Mouse (Mus musculus) heart, postnatal 0 days (tissue): Measurements from ENCODE around the gene Fbxl4. TPM values are rescaled to one million over a fixed set of nuclear protein-coding genes. Genes with fewer than 3 reads are reported as not detected.

Experiments
- ATAC-seq: fragments of 200-750 bp; cut with Nextera tagmentation; 2 replicates; pipeline ENCODE4 v1.8.0; 2017; ENCODE audit warnings: low read depth, moderate number of reproducible peaks, moderate library complexity; ENCODE audit not compliant: insufficient read depth
- DNase-seq: peaks from one replicate; pipeline ENCODE4 v3.0.0-alpha.2; 2016; ENCODE audit warnings: low spot score
- H3K27ac ChIP-seq: fragments of 300-500 bp; sonication (generic); 2 replicates; pipeline ENCODE4 v1.5.1; 2014; ENCODE audit warnings: low read depth, mild to moderate bottlenecking
- H3K27me3 ChIP-seq: fragments of 300-500 bp; sonication (generic); 2 replicates; pipeline ENCODE4 v1.6.1; 2014; ENCODE audit warnings: low read length, mixed read lengths; ENCODE audit not compliant: control insufficient read depth, insufficient read depth
- H3K36me3 ChIP-seq: fragments of 300-500 bp; sonication (generic); replicated peaks from 2 replicates; pipeline ENCODE4 v1.6.1; 2014; ENCODE audit warnings: low read length, mixed read lengths; ENCODE audit not compliant: control insufficient read depth, insufficient read depth
- H3K4me1 ChIP-seq: fragments of 300-500 bp; sonication (generic); 2 replicates; pipeline ENCODE4 v1.6.1; 2014; ENCODE audit warnings: antibody characterized with exemption; ENCODE audit not compliant: control insufficient read depth, insufficient read depth
- H3K4me2 ChIP-seq: fragments of 300-500 bp; sonication (generic); 2 replicates; pipeline ENCODE4 v1.6.1; 2014; ENCODE audit warnings: low read depth, mild to moderate bottlenecking, low read length, moderate library complexity
- H3K4me3 ChIP-seq: fragments of 300-500 bp; sonication (generic); 2 replicates; pipeline ENCODE4 v1.5.1; 2014; ENCODE audit warnings: low read depth, low read length
- H3K9ac ChIP-seq: fragments of 300-500 bp; sonication (generic); replicated peaks from 2 replicates; pipeline ENCODE4 v1.6.1; 2014; ENCODE audit warnings: low read depth, low read length, mixed read lengths
- H3K9me3 ChIP-seq: fragments of 300-500 bp; sonication (generic); replicated peaks from 2 replicates; pipeline ENCODE4 v1.6.1; 2016; ENCODE audit warnings: low read length; ENCODE audit not compliant: control insufficient read depth
- CTCF ChIP-seq: IDR thresholded peaks from 2 replicates; pipeline ENCODE4 v1.5.1; 2016; ENCODE audit warnings: antibody characterized with exemption, control low read depth, low read depth
- EP300 ChIP-seq: IDR thresholded peaks from 2 replicates; pipeline ENCODE4 v1.6.1; 2016; ENCODE audit warnings: antibody characterized with exemption, low read depth
- WGBS: fragments of 180-500 bp; shearing (Covaris S2); extraction: QIAGEN DNeasy Blood & Tissue Kit; methylation state at CpG from one replicate; pipeline ENCODE4 v1.1.7; 2014; 5-methylcytosine and 5-hydroxymethylcytosine counted together
- polyA plus RNA-seq: library from polyadenylated mRNA; unstranded; fragments of >200 nt; fragmentation: Nextera tagmentation; extraction: Ambion mirVana; gene quantifications from 2 replicates; pipeline ENCODE4 v1.2.1, GENCODE M21; 2015
- total RNA-seq: library from RNA; depleted of rRNA; stranded (reverse); fragments of >200 nt; gene quantifications from 2 replicates; pipeline ENCODE4 v1.2.3, GENCODE M21; 2014; ENCODE audit warnings: low replicate concordance

Gene Fbxl4
- total and polyA plus RNA-seq, 2 experiments from 2014 or later, result 13.2 to 26.2 TPM

- Histone ChIP-seq H3K4me3 (peak overlapping the region; percentile 17), H3K9me3 (no peaks in the 10 kb centered on the region), H3K4me1 (no peaks in the 10 kb centered on the region), H3K27me3 (peaks cover 87% of the 10 kb centered on the region), H3K36me3 (no peaks in the 10 kb centered on the region), H3K27ac (no peak overlapping the region), H3K4me2 (peak overlapping the region; percentile 45), H3K9ac (no peak overlapping the region)
- ATAC-seq, result no peak
- no peak for DNase-seq
- TF ChIP-seq CTCF, result no peak
- no peak for TF ChIP-seq EP300
- 2% methylated on average over 22 of the region's 28 CpGs for WGBS
Measured at GRCm38 (mm10) chr4:22477711-22478230, 120.4 kb downstream of the Fbxl4 start.

GRCm38 (mm10) chr4:22478488-22479367 is 121.4 kb downstream of the Fbxl4 start:
- H3K36me3 ChIP-seq, result no peaks in the 10 kb centered on the region
- DNase-seq (no peak), ATAC-seq (no peak)
- TF ChIP-seq CTCF (no peak), EP300 (no peak)
- no peak overlapping the region for H3K4me3 ChIP-seq
- H3K27me3 ChIP-seq, result peaks cover 97% of the 10 kb centered on the region
- 4% methylated on average over 30 of the region's 30 CpGs for WGBS
- no peak overlapping the region for H3K4me2 ChIP-seq
- H3K9ac ChIP-seq, result no peak overlapping the region
- H3K9me3 ChIP-seq, result no peaks in the 10 kb centered on the region
- H3K4me1 ChIP-seq, result no peaks in the 10 kb centered on the region
- no peak overlapping the region for H3K27ac ChIP-seq

DNA sequence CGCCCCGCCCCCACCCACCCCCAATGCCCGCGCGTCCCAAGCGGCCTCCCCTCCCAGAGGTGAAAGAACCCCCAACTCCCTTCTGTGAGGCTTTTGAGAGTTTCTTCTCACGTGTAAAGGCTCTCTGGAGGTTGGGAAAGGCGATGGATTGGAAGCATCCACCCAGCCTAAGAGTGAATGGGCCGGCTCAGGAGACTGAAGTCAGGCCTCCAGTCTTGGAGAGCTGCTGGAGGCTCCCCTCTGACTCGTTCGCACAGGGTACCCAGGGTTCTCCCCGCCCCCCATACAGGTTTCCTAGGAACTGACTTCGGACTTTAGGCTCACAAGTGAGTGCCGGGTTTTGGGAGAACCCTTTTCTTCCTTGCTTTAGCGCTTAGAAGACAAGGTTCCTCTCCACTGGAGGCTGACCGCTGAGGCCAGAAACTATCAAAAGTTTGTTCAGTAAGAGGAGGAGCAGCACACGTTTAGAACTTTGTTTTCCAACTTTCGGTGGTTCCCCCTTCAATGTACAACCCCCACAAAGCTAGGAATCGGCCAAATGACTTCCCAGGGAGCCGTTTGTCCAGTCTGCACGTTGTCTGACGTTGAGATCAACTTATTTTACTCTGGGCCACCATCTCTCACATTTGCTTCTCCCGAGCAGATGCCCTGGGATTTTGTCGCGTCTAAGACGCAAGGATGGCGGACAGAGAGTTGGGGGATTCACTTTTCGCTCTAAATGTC is 122.2 kb downstream of the Fbxl4 start:
- H3K36me3 ChIP-seq, result no peaks in the 10 kb centered on the region
- WGBS, result 3% methylated on average over 28 of the region's 28 CpGs
- TF ChIP-seq EP300 (no peak), CTCF (no peak)
- peaks cover 100% of the 10 kb centered on the region for H3K27me3 ChIP-seq
- H3K4me2 ChIP-seq, result no peak overlapping the region
- no peak overlapping the region for H3K4me3 ChIP-seq
- DNase-seq (no peak), ATAC-seq (no peak)
- no peak overlapping the region for H3K27ac ChIP-seq
- H3K4me1 ChIP-seq, result no peaks in the 10 kb centered on the region
- no peaks in the 10 kb centered on the region for H3K9me3 ChIP-seq
- no peak overlapping the region for H3K9ac ChIP-seq

DNA sequence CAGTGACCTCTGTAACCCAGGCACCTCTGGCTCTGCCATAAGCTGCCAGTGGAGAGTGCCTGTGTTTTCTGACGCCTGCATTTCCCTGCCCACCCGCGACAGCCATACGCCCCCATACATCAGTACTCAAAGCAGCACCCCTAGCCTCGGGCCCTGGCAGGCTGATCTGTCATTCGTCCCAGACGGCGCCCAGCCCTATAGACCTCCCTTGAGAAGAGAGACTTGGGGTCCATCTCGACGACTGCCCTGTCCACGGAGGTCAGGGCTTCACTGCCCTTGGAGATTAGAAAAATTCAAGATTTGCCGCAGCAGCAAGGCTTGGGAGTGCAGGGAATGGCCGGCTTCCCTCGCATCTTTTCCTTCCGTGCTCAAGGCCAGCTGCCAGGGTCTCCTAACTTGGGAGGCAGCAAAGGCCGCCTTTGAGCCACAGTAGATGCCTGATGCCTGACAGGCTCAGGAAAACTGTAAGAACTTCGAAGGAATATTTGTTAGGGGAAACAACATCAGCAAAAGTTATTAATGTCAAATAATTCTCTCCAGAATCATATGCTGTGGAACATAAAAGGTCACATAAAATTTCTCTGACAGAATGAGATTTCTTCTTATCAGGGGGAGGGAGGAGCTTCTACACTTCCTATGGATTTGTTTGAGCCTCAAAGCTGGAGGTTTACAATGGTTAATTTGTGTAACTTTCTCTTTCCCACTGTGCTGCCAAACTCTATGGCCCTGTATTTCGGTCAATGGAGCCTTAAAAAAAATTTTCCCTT is 122.9 kb downstream of the Fbxl4 start:
- Histone ChIP-seq H3K9ac (no peak overlapping the region), H3K4me3 (no peak overlapping the region), H3K4me1 (no peaks in the 10 kb centered on the region), H3K27me3 (peaks cover 99% of the 10 kb centered on the region), H3K27ac (no peak overlapping the region), H3K36me3 (no peaks in the 10 kb centered on the region), H3K4me2 (no peak overlapping the region), H3K9me3 (no peaks in the 10 kb centered on the region)
- 5% methylated on average over 18 of the region's 18 CpGs for WGBS
- ATAC-seq (no peak), DNase-seq (no peak)
- TF ChIP-seq EP300, result no peak
- no peak for TF ChIP-seq CTCF

DNA sequence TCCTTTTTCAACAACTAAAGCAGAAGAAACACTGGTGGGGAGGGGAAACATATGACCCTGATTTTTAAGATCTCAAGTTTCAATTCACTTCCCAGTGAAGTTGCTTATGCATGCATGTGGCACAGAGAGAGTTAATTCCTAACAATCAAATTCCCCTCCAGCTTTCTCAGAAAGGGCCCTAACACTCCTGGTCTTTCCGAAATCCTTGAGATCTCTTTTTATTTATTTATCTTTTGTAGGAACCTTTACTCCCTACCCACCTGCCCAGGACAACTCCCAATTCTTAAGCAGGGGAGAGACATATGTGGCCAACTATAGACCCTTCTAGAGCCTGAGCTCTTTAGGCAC is 123.5 kb downstream of the Fbxl4 start:
- 21% methylated on average over 1 of the region's 1 CpGs for WGBS
- no peak for TF ChIP-seq EP300
- no peak for TF ChIP-seq CTCF

More for the DNA sequence above, 123.5 kb downstream of the Fbxl4 start:
- DNase-seq (no peak), ATAC-seq (no peak)
- Histone ChIP-seq H3K27me3 (peaks cover 99% of the 10 kb centered on the region), H3K9me3 (no peaks in the 10 kb centered on the region), H3K4me2 (no peak overlapping the region), H3K36me3 (no peaks in the 10 kb centered on the region), H3K9ac (no peak overlapping the region), H3K27ac (no peak overlapping the region), H3K4me3 (no peak overlapping the region), H3K4me1 (no peaks in the 10 kb centered on the region)
